Mouse (Mus musculus): Measurements from ENCODE around the gene Ocm. TPM values are rescaled to one million over a fixed set of nuclear protein-coding genes. Genes with fewer than 3 reads are reported as not detected.

The Ocm gene
- polyA plus RNA-seq, 1 experiment from 2014 or later = not detected

DNA sequence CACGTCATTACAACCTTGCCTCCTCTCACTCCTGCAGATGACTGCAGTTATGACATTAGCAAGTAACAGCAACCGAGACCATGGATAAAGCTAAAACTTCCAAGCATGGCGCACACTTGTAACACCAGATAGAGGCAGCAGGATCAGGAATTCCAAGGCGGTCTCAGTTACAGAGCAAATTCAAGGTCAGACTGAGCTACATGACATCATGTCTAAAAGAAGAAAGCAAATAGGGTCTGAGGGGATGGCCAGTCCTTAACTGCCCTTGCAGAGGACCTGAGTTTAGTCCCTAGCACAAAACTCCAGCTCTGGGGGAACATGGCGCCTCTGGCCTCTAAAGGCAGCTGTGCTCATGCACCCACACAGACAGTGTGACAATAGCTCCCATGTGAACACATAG, 32.6 kb downstream of the Ocm start:
- DNase-seq (ENCODE audit: low spot score) = no peak
- H3K4me3 ChIP-seq = no peak overlapping the region
- no peak overlapping the region for H3K27ac ChIP-seq (replicated peaks)
- H3K27me3 ChIP-seq (replicated peaks; ENCODE audit: low read depth, poor library complexity, severe bottlenecking) = no peaks in the 10 kb centered on the region
- WGBS = 92% methylated on average over 5 of the region's 5 CpGs
- no peaks in the 10 kb centered on the region for H3K4me1 ChIP-seq
- peaks cover 100% of the 10 kb centered on the region for H3K36me3 ChIP-seq (replicated peaks)
- H3K9me3 ChIP-seq = no peaks in the 10 kb centered on the region

DNA sequence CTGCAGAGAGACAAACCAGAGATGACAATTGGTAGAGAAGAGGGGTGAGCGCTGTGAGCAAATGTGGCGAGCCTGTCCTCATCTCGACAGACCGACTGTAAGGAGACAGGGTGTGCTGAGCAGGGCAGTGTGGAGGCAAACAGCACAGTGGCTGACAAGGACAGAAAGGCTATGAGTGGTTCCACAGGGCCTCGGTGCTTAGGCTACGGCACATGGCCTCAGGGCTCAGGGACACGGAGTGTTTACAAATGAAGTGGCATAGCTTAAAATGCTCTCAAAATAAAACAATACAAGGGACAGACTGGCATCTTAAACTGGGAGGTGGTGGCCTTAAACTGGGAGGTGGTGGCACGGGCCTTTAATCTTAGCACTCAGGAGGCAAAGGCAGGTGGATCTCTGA, 33.2 kb downstream of the Ocm start:
- Histone ChIP-seq H3K36me3 (replicated peaks) (peaks cover 100% of the 10 kb centered on the region), H3K9me3 (no peaks in the 10 kb centered on the region)
- 91% methylated on average over 8 of the region's 8 CpGs for WGBS

DNA sequence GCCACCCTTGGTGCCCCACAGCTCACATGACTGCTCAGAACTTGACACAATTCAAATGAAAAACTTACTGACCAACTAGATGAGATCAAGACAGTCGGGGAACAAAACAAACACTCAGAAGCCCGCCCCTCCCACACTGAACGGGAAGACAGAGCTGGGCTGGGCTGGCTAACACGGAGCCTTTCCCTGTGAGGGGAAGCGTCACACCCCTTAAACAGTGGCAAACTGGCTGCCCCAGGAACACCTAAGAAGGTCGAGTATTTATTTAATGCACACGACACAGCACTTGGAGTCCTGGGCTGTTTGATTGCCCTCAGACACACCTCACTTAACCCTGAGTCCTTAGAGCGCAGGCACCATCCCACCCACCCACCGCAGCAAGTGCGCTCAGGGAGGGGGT, 33.8 kb downstream of the Ocm start:
- no peaks in the 10 kb centered on the region for H3K27me3 ChIP-seq (replicated peaks; ENCODE audit: low read depth, poor library complexity, severe bottlenecking)
- H3K27ac ChIP-seq (replicated peaks) = no peak overlapping the region
- no peaks in the 10 kb centered on the region for H3K4me1 ChIP-seq
- no peak for DNase-seq (ENCODE audit: low spot score)
- 90% methylated on average over 10 of the region's 10 CpGs for WGBS
- peaks cover 100% of the 10 kb centered on the region for H3K36me3 ChIP-seq (replicated peaks)
- no peaks in the 10 kb centered on the region for H3K9me3 ChIP-seq
- H3K4me3 ChIP-seq = no peak overlapping the region

More for the DNA sequence above, 33.2 kb downstream of the Ocm start:
- DNase-seq (ENCODE audit: low spot score) = no peak
- Histone ChIP-seq H3K4me3 (no peak overlapping the region), H3K4me1 (no peaks in the 10 kb centered on the region), H3K27ac (replicated peaks) (no peak overlapping the region), H3K27me3 (replicated peaks; ENCODE audit: low read depth, poor library complexity, severe bottlenecking) (no peaks in the 10 kb centered on the region)

DNA sequence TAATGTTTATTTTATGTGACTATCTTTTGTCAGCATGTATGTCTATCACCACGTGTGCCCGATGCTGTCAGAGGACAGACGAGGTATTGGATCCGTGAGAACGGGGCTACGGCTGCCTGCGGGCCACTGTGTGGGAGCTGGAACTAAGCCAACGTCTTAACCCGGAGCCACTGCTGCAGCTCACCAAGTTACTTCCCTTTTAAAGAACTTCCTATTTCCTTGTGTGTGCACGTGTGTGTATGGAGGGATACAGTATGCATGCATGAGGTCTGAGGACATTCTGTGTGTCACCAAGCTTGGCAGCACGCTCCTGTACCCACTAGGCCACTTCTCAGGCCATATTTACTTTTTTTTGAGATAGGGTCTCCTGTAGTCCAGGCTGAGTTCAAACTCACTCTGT, 36.4 kb downstream of the Ocm start:
- no peak overlapping the region for H3K27ac ChIP-seq (replicated peaks)
- H3K9me3 ChIP-seq = no peaks in the 10 kb centered on the region
- DNase-seq (ENCODE audit: low spot score) = no peak
- no peak overlapping the region for H3K4me3 ChIP-seq
- peaks cover 100% of the 10 kb centered on the region for H3K36me3 ChIP-seq (replicated peaks)
- no peaks in the 10 kb centered on the region for H3K27me3 ChIP-seq (replicated peaks; ENCODE audit: low read depth, poor library complexity, severe bottlenecking)
- WGBS = 95% methylated on average over 11 of the region's 11 CpGs
- H3K4me1 ChIP-seq = no peaks in the 10 kb centered on the region

DNA sequence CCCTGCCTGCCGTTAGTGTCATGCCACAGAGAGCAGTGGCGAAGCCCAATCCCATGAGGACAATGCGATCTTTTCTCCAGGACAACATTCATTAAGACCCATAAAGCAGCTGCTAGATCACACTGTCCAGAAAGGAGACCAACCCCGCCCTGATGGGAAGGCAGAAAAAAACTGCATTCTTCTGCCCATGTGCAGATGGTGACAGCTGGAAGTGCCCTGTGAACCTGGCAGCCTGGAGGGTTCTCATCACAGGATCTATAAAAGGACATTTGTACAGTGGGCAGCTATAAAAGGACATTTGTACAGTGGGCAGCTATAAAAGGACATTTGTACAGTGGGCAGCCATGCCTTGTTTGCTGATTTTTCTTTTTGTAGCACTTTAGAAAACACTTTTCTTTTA, 37.4 kb downstream of the Ocm start:
- H3K4me1 ChIP-seq = no peaks in the 10 kb centered on the region
- no peak overlapping the region for H3K4me3 ChIP-seq
- H3K27me3 ChIP-seq (replicated peaks; ENCODE audit: low read depth, poor library complexity, severe bottlenecking) = no peaks in the 10 kb centered on the region
- H3K9me3 ChIP-seq = no peaks in the 10 kb centered on the region
- WGBS = 88% methylated on average over 4 of the region's 4 CpGs
- DNase-seq (ENCODE audit: low spot score) = no peak
- H3K36me3 ChIP-seq (replicated peaks) = peaks cover 100% of the 10 kb centered on the region
- H3K27ac ChIP-seq (replicated peaks) = no peak overlapping the region

DNA sequence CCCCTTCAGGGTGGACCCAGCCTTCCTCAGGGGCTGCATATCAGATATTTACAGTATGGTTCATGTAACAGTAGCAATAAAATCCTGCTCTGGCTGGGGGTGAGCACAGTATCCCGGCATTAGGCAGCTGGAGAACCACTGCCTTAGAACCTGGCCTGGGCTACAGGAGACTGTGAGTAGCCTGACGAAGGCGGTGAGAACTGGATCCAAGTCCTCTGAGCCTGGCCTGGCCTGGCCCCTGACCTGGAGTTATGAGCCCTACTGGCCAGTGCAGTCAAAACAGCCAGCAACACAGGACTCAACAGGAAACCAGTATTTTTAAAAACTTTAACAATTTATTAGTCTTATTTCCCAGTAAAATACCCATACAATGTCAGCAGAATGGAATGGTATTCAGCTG, 38.9 kb downstream of the Ocm start:
- Histone ChIP-seq H3K27ac (replicated peaks) (no peak overlapping the region), H3K27me3 (replicated peaks; ENCODE audit: low read depth, poor library complexity, severe bottlenecking) (no peaks in the 10 kb centered on the region), H3K9me3 (no peaks in the 10 kb centered on the region), H3K4me1 (no peaks in the 10 kb centered on the region), H3K4me3 (no peak overlapping the region), H3K36me3 (replicated peaks) (peaks cover 93% of the 10 kb centered on the region)
- DNase-seq (ENCODE audit: low spot score) = no peak
- 94% methylated on average over 3 of the region's 3 CpGs for WGBS

DNA sequence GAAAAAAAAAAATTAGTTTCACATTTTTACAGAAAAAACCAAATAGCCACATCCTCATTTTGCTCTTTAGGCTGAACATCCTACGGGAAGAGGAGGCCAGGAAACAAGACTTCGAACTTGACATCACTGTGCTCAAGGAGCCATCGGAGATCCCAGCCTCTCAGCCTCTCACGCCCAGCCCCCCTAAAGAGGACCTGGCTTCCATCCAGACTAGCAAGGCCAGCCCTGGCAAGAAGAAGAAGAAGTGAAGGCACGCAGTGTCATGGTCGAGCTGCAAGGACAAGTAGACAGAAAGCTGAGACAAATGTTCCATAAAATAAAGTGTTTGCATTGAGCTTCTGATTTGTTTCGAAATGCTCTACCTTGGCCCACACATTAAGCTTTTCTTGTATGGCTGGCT, 41.1 kb downstream of the Ocm start:
- H3K4me3 ChIP-seq = no peak overlapping the region
- no peak for DNase-seq (ENCODE audit: low spot score)
- H3K4me1 ChIP-seq = peaks cover 11% of the 10 kb centered on the region
- H3K36me3 ChIP-seq (replicated peaks) = peaks cover 71% of the 10 kb centered on the region
- WGBS = 96% methylated on average over 7 of the region's 7 CpGs
- no peaks in the 10 kb centered on the region for H3K27me3 ChIP-seq (replicated peaks; ENCODE audit: low read depth, poor library complexity, severe bottlenecking)
- H3K27ac ChIP-seq (replicated peaks) = no peak overlapping the region
- H3K9me3 ChIP-seq = no peaks in the 10 kb centered on the region

DNA sequence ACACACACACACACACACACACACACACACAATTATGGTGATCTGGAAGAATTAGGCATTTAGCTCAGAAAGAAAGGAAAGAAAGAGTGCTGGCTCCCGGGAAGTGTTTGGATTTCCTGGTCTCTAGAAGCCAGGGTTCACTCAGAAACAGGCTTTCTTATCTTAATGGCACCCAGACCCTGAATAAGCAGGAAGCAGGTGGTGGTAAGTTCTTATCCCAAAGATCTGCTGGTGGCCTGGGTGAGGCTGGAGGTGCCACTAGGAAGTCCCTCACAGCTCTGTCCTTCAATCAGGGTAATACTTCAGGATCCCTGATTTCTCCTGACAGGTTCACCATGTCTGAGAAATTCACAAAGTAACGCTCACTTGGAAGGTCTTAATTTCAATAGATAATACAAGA, 44.1 kb downstream of the Ocm start:
- no peak for DNase-seq (ENCODE audit: low spot score)
- 84% methylated on average over 2 of the region's 2 CpGs for WGBS
- H3K9me3 ChIP-seq = no peaks in the 10 kb centered on the region
- H3K27me3 ChIP-seq (replicated peaks; ENCODE audit: low read depth, poor library complexity, severe bottlenecking) = no peaks in the 10 kb centered on the region
- no peak overlapping the region for H3K4me3 ChIP-seq
- H3K27ac ChIP-seq (replicated peaks) = no peak overlapping the region
- peaks cover 14% of the 10 kb centered on the region for H3K4me1 ChIP-seq
- H3K36me3 ChIP-seq (replicated peaks) = peaks cover 41% of the 10 kb centered on the region

DNA sequence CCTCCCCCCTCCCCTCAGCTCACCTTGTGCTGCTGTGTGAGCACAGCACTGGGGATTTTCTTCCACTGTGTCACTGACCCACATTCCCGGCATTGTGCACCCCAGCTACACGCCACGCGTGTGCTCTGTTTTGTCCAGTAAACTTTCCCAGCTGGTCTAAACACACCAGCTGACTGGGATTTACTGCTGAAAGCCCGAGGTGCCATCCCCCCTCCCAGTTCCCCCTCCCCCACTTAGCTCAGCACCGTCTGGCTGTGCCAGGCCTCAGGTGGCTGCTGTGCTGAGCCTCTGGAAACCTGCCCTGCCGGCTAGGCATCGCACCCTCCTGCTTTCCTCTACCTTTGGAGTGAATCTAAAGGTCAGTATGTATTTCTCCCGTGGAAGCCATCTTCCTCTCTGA, 45.6 kb downstream of the Ocm start:
- H3K4me1 ChIP-seq = peaks cover 14% of the 10 kb centered on the region
- no peak for DNase-seq (ENCODE audit: low spot score)
- H3K36me3 ChIP-seq (replicated peaks) = peaks cover 26% of the 10 kb centered on the region
- H3K27ac ChIP-seq (replicated peaks) = peak overlapping the region; percentile 5; the same call in 1 of the 2 replicates
- H3K4me3 ChIP-seq = no peak overlapping the region
- no peaks in the 10 kb centered on the region for H3K27me3 ChIP-seq (replicated peaks; ENCODE audit: low read depth, poor library complexity, severe bottlenecking)
- WGBS = 32% methylated on average over 9 of the region's 9 CpGs
- no peaks in the 10 kb centered on the region for H3K9me3 ChIP-seq

DNA sequence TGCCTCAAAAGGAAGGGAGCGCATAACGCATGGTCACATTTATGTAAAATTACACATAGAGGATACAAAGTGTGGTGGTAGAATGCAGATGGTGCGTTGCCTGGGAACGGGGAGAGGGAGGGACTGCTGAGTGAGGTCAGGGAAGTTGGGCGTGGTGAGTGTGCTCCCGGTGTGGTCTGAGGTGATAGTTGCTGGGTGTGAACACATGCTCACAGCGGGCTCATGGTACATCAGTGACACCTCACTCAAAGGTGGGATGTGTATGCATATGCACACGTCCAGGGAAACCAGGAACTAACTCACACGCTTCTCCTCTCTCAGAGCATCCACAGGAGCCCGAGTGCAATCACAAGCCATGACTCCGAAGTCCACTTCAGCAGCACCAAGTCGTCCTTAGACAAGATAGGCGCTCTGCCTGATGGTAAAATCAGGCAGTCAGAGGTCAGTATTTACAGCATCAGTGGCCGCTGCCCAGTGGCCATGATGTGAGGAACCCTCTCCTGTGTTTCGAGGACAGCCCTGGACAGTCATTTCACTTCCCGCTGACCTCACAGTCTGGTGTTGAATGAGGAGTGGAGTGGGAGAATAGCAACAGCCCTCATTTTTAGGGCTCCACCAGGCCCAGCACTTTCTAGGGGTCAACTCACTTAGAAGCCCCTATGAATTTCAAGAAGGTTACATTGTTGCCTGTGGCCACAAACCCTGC, 49.6 kb downstream of the Ocm start:
- H3K36me3 ChIP-seq (replicated peaks) = no peaks in the 10 kb centered on the region
- no peak overlapping the region for H3K4me3 ChIP-seq
- no peak for DNase-seq (ENCODE audit: low spot score)
- 84% methylated on average over 16 of the region's 16 CpGs for WGBS
- H3K9me3 ChIP-seq = no peaks in the 10 kb centered on the region
- H3K27me3 ChIP-seq (replicated peaks; ENCODE audit: low read depth, poor library complexity, severe bottlenecking) = no peaks in the 10 kb centered on the region
- no peak overlapping the region for H3K27ac ChIP-seq (replicated peaks)
- H3K4me1 ChIP-seq = peaks cover 14% of the 10 kb centered on the region

DNA sequence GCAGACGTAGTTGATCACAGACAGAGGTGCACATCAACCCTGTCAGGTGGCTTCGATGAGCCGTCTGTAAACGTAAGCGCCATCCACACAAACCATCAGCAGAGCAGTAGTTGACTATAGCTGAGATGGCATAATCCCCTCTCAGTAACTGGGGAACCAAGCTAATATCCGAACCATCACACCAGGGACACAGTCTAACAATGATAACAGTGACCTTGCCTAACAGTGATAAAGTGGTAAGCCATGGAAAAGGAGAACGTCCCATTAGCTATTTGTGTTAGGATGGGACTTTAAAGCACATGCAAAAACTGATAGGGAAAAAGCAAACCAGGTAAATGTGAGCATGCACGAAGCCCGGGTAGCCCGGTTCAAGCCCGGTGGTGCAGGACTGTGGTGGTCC, 50.2 kb downstream of the Ocm start:
- 91% methylated on average over 11 of the region's 11 CpGs for WGBS

DNA sequence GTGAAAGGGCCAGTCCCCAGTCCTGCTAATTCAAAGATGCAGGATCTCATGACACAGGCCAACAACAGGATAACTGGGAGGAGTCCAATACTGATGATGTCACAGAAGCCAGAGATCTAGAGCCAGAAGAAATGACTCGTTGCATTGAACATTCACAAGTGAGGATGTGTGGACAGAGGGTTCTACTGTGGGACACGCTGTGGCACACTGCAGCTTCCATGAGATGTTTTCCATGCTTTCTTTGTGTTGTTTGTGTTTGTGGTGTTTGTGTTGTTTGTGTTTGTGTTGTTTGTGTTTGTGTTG, 50.9 kb downstream of the Ocm start:
- 68% methylated on average over 2 of the region's 2 CpGs for WGBS
- H3K9me3 ChIP-seq = no peaks in the 10 kb centered on the region
- no peaks in the 10 kb centered on the region for H3K36me3 ChIP-seq (replicated peaks)
- no peak for DNase-seq (ENCODE audit: low spot score)
- no peak overlapping the region for H3K4me3 ChIP-seq
- no peaks in the 10 kb centered on the region for H3K27me3 ChIP-seq (replicated peaks; ENCODE audit: low read depth, poor library complexity, severe bottlenecking)
- no peak overlapping the region for H3K27ac ChIP-seq (replicated peaks)
- H3K4me1 ChIP-seq = peaks cover 5% of the 10 kb centered on the region

More for the DNA sequence above, 50.2 kb downstream of the Ocm start:
- Histone ChIP-seq H3K36me3 (replicated peaks) (no peaks in the 10 kb centered on the region), H3K4me3 (no peak overlapping the region), H3K27ac (replicated peaks) (no peak overlapping the region), H3K27me3 (replicated peaks; ENCODE audit: low read depth, poor library complexity, severe bottlenecking) (no peaks in the 10 kb centered on the region), H3K4me1 (peaks cover 11% of the 10 kb centered on the region), H3K9me3 (no peaks in the 10 kb centered on the region)
- no peak for DNase-seq (ENCODE audit: low spot score)

DNA sequence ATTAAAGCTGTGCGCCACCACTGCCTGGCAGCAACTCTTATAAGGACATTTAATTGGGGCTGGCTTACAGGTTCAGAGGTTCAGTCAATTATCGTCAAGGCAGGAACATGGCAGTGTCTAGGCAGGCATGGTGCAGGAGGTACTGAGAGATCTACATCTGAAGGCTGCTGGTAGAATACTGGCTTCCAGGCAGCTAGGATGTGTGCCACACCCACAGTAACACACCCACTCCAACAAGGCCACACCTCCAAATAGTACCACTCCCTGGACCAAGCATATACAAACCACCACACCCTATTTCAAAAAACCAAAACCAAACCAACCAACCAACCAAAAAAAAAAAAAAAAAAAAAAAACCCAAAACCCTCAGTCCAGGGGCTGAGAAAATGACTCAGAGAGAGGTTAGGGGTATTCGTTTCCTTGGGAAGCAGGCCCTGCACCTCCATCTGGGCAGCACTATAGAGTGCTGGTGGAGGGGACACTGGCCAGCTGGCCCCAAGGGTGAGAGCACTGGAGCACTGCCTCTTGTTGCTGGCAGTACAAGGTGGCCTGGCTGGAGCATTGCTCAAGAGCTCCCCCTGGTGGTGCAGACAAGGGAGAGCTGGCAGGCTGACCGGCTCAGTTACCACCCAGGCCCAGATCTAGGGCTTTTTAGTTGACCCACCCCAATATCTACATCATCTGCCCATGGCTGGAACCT, 51.4 kb downstream of the Ocm start:
- Histone ChIP-seq H3K4me1 (no peaks in the 10 kb centered on the region), H3K36me3 (replicated peaks) (no peaks in the 10 kb centered on the region), H3K9me3 (no peaks in the 10 kb centered on the region), H3K4me3 (no peak overlapping the region), H3K27me3 (replicated peaks; ENCODE audit: low read depth, poor library complexity, severe bottlenecking) (no peaks in the 10 kb centered on the region), H3K27ac (replicated peaks) (no peak overlapping the region)
- WGBS = 54% methylated on average over 4 of the region's 4 CpGs
- DNase-seq (ENCODE audit: low spot score) = peak; percentile 85
